Mouse (Mus musculus) liver, adult 2 months (tissue): ENCODE results near the gene Snx10.

Experiments used
- CTCF ChIP-seq: fragments of 200-500 bp; IDR thresholded peaks from 2 replicates; pipeline ENCODE4 v1.5.1; 2011; ENCODE audit warnings: low read depth, low read length, control low read depth
- POLR2A ChIP-seq: fragments of 200-500 bp; IDR thresholded peaks from 2 replicates; pipeline ENCODE4 v1.6.1; 2011; ENCODE audit warnings: low read length, control low read depth; ENCODE audit not compliant: insufficient read depth; ENCODE audit errors: extremely low read depth

DNA sequence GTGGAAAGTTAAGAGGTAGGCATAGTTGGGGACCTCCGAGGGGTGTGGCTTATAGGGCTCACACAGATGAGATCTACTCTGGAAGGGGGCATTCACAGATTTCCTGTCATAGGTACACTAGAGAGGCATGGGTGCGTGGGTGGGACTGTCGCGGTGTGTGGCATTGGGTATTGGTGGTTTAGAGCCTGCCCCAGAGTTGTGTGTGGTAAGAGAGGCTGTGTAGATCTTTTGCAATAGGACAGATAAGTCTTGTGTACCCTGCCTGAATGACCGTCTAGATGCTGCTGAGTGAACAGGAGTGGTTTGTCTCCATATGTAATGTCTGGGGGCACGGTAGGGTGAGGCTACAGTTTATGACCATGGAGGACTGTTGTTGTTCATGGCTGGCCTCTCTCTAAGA lies 16.8 kb downstream of the Snx10 start:
- TF ChIP-seq CTCF (no peak), POLR2A (no peak)
